Mouse (Mus musculus): Measurements from ENCODE around the gene Zswim3. TPM values are rescaled to one million over a fixed set of nuclear protein-coding genes. Genes with fewer than 3 reads are reported as not detected.

Gene Zswim3
- polyA plus RNA-seq, 1 experiment from 2014 or later, result 7.0 TPM

- H3K27ac ChIP-seq, result peak overlapping the region; percentile 84
These were observed 20.0 kb upstream of the Zswim3 start for GRCm38 (mm10) chr2:164784869-164785420.

GRCm38 (mm10) chr2:164785481-164786387, 19.2 kb upstream of the Zswim3 start, which contains the start of gene Snx21:
TSS of gene Snx21 (plus strand) at chr2:164785823.
- ATAC-seq (ENCODE audit: insufficient number of reproducible peaks, insufficient read depth, low FRiP score, low TSS enrichment, low read depth), result peak; percentile 87
- under 1% methylated on average over 86 of the region's 89 CpGs for WGBS
- H3K27ac ChIP-seq, result peak within 1 kb of the TSS; percentile 84
- H3K4me3 ChIP-seq, result peak within 1 kb of the TSS; percentile 72
- H3K4me2 ChIP-seq, result peak within 1 kb of the TSS; percentile 89
- no peaks in the 10 kb centered on the region for H3K27me3 ChIP-seq
- peaks cover 12% of the 10 kb centered on the region for H3K36me3 ChIP-seq
- H3K9ac ChIP-seq, result peak within 1 kb of the TSS; percentile 85
- peaks cover 35% of the 10 kb centered on the region for H3K4me1 ChIP-seq
- no peaks in the 10 kb centered on the region for H3K9me3 ChIP-seq

More at GRCm38 (mm10) chr2:164784869-164785420, 20.0 kb upstream of the Zswim3 start:
- 9% methylated on average over 7 of the region's 7 CpGs for whole genome bisulfite sequencing
- peaks cover 8% of the 10 kb centered on the region for H3K36me3 ChIP-seq
- ATAC-seq (ENCODE audit: insufficient number of reproducible peaks, insufficient read depth, low FRiP score, low TSS enrichment, low read depth), result no peak
- no peaks in the 10 kb centered on the region for H3K27me3 ChIP-seq
- peaks cover 35% of the 10 kb centered on the region for H3K4me1 ChIP-seq
- no peaks in the 10 kb centered on the region for H3K9me3 ChIP-seq
- peak overlapping the region; percentile 89 for H3K4me2 ChIP-seq
- peak overlapping the region; percentile 85 for H3K9ac ChIP-seq
- H3K4me3 ChIP-seq, result peak overlapping the region; percentile 72

- Histone ChIP-seq H3K4me1 (peaks cover 35% of the 10 kb centered on the region), H3K9me3 (no peaks in the 10 kb centered on the region), H3K36me3 (peaks cover 19% of the 10 kb centered on the region), H3K4me3 (peak overlapping the region; percentile 72), H3K9ac (peak overlapping the region; percentile 85), H3K27me3 (no peaks in the 10 kb centered on the region), H3K4me2 (peak overlapping the region; percentile 89), H3K27ac (peak overlapping the region; percentile 84; the same call in 1 of the 2 replicates)
- no peak for ATAC-seq (ENCODE audit: insufficient number of reproducible peaks, insufficient read depth, low FRiP score, low TSS enrichment, low read depth)
- 11% methylated on average over 15 of the region's 15 CpGs for WGBS
These were observed 18.5 kb upstream of the Zswim3 start for GRCm38 (mm10) chr2:164786388-164786885.

DNA sequence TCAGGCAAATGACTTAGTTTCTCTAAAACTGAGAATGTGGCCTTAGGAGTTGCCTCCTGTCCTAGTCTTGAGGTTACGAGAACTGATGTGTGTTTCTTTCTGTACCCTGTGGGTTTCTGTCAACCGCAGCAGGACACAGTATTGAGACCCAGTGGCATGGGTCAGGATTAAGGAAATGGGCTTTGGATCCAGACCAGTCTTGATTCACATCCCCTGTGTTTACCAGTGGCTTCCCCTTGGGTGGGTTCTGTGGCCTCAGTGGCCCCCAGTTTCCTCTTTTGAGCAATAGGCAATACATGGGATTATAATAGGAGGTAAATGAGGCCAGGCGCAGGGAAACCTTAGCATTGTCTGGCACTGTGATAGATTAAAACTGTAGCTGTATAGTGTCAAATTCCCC, 17.9 kb upstream of the Zswim3 start:
- H3K9me3 ChIP-seq, result no peaks in the 10 kb centered on the region
- H3K4me2 ChIP-seq, result peak overlapping the region; percentile 89
- no peaks in the 10 kb centered on the region for H3K27me3 ChIP-seq
- ATAC-seq (ENCODE audit: insufficient number of reproducible peaks, insufficient read depth, low FRiP score, low TSS enrichment, low read depth), result no peak
- peaks cover 25% of the 10 kb centered on the region for H3K36me3 ChIP-seq
- peaks cover 35% of the 10 kb centered on the region for H3K4me1 ChIP-seq
- H3K9ac ChIP-seq, result peak overlapping the region; percentile 85
- peak overlapping the region; percentile 72 for H3K4me3 ChIP-seq
- WGBS, result 82% methylated on average over 3 of the region's 3 CpGs
- H3K27ac ChIP-seq, result no peak overlapping the region

DNA sequence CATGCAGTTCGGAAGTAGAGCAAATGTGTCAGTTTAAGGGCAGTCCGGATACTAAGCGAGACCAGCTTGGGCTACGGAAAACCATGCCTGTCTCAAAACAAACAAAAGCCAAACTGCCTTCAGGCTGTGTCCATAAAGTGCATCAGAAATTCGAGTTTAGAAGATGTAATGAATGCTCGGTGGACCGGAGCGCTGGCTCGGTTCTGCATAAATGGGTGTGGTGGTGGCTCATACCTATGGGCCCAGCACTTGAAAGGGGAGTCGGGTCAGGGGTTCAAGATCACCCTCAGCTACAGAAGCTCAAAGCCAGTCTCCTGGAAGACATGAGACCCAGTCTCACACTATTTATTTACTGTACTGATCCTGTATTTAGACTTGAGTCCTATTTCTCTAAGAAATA, 17.1 kb upstream of the Zswim3 start:
- Histone ChIP-seq H3K9me3 (no peaks in the 10 kb centered on the region), H3K27ac (no peak overlapping the region), H3K36me3 (peaks cover 32% of the 10 kb centered on the region), H3K27me3 (no peaks in the 10 kb centered on the region), H3K4me2 (peak overlapping the region; percentile 18), H3K4me1 (peaks cover 35% of the 10 kb centered on the region), H3K4me3 (no peak overlapping the region), H3K9ac (no peak overlapping the region)
- 65% methylated on average over 10 of the region's 10 CpGs for WGBS
- no peak for ATAC-seq (ENCODE audit: insufficient number of reproducible peaks, insufficient read depth, low FRiP score, low TSS enrichment, low read depth)

DNA sequence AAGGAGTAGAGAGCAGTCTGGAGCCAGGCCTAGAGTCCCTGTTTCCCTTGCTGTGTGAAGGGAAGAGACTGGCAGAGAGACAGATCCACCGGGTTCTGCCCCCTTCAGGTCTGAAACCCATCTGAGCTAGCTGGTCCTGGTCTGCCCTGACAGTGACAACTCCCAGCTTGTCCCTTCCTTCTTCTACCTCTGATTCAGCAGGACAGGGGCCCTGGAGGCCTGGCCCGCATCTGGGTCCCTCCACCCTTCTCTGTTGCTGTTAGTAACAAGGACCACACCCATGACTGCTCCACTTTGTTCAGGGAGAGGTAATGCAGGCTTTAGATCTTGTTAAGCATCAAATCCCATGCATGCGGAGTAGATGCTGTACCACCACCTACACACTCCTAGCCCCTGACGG, 16.5 kb upstream of the Zswim3 start:
- H3K36me3 ChIP-seq, result peaks cover 38% of the 10 kb centered on the region
- H3K9me3 ChIP-seq, result no peaks in the 10 kb centered on the region
- no peak overlapping the region for H3K27ac ChIP-seq
- no peak for ATAC-seq (ENCODE audit: insufficient number of reproducible peaks, insufficient read depth, low FRiP score, low TSS enrichment, low read depth)
- no peak overlapping the region for H3K9ac ChIP-seq
- H3K27me3 ChIP-seq, result no peaks in the 10 kb centered on the region
- H3K4me3 ChIP-seq, result no peak overlapping the region
- H3K4me2 ChIP-seq, result no peak overlapping the region
- WGBS, result 60% methylated on average over 4 of the region's 4 CpGs
- peaks cover 35% of the 10 kb centered on the region for H3K4me1 ChIP-seq

GRCm38 (mm10) chr2:164790451-164790850, 14.4 kb upstream of the Zswim3 start:
- Histone ChIP-seq H3K4me2 (no peak overlapping the region), H3K36me3 (peaks cover 51% of the 10 kb centered on the region), H3K27ac (no peak overlapping the region), H3K27me3 (no peaks in the 10 kb centered on the region), H3K4me1 (peaks cover 26% of the 10 kb centered on the region), H3K9me3 (no peaks in the 10 kb centered on the region), H3K9ac (no peak overlapping the region), H3K4me3 (no peak overlapping the region)
- 76% methylated on average over 4 of the region's 4 CpGs for WGBS
- no peak for ATAC-seq (ENCODE audit: insufficient number of reproducible peaks, insufficient read depth, low FRiP score, low TSS enrichment, low read depth)

DNA sequence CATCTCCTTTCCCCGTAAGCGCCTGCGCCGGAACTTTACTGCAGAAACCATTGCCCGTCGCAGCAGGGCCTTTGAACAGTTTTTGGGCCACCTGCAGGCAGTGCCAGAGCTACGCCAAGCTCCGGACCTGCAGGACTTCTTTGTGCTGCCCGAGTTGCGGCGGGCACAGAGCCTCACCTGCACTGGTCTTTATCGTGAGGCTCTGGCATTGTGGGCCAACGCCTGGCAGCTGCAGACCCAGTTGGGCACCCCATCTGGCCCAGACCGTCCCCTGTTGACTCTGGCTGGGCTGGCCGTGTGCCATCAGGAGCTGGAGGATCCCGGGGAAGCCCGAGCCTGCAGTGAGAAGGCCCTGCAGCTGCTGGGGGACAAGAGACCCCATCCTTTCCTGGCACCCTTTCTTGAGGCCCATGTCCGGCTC, 13.0 kb upstream of the Zswim3 start:
- H3K9ac ChIP-seq, result no peak overlapping the region; the same call in 1 of the 2 replicates
- WGBS, result 93% methylated on average over 18 of the region's 18 CpGs
- H3K4me3 ChIP-seq, result no peak overlapping the region
- peaks cover 19% of the 10 kb centered on the region for H3K4me1 ChIP-seq
- no peak overlapping the region for H3K4me2 ChIP-seq
- peaks cover 65% of the 10 kb centered on the region for H3K36me3 ChIP-seq
- no peaks in the 10 kb centered on the region for H3K9me3 ChIP-seq
- no peak for ATAC-seq (ENCODE audit: insufficient number of reproducible peaks, insufficient read depth, low FRiP score, low TSS enrichment, low read depth)
- no peak overlapping the region for H3K27ac ChIP-seq
- H3K27me3 ChIP-seq, result no peaks in the 10 kb centered on the region

DNA sequence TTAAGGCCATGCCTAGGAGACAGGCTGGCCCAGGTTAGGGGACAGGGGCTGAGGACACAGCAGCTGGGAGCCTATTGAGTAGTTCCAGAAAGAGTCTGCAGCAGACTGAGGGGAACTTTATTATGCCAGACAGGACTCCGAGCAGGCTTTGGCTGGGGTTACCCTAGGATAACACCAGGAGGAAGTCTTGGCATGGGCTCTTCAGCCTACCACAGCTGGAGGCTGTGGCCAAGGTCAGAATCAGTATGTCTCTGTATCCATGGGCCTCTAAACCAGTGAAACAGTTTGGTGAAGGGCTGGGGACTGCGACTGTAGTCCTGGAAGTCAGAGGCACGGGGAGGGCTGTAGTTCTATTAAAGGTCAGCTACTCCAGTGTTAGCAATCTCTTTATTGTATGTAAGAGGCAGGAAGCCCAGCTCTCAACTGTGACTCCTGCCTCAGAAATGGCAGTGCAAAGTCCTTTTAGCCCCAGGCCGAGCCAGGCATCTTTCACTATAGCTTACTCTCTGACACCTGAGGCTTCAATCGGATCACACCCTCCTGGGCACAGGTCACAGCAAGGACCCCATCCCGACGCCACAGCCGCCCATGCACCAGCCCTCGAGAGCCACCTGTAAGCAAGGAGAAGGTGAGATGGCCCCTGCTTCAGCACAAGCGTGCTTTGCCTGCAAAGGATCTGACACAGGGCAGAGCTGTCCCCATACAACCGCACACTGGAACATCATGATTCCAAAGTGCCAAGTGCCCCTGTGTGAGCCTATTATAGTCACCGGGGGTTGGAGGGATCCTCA, 12.3 kb upstream of the Zswim3 start:
- no peak overlapping the region for H3K9ac ChIP-seq
- H3K4me3 ChIP-seq, result no peak overlapping the region
- peaks cover 12% of the 10 kb centered on the region for H3K4me1 ChIP-seq
- no peaks in the 10 kb centered on the region for H3K9me3 ChIP-seq
- H3K36me3 ChIP-seq, result peaks cover 68% of the 10 kb centered on the region
- whole genome bisulfite sequencing, result 90% methylated on average over 12 of the region's 12 CpGs
- ATAC-seq (ENCODE audit: insufficient number of reproducible peaks, insufficient read depth, low FRiP score, low TSS enrichment, low read depth), result no peak
- H3K27ac ChIP-seq, result no peak overlapping the region
- H3K27me3 ChIP-seq, result no peaks in the 10 kb centered on the region
- no peak overlapping the region for H3K4me2 ChIP-seq

DNA sequence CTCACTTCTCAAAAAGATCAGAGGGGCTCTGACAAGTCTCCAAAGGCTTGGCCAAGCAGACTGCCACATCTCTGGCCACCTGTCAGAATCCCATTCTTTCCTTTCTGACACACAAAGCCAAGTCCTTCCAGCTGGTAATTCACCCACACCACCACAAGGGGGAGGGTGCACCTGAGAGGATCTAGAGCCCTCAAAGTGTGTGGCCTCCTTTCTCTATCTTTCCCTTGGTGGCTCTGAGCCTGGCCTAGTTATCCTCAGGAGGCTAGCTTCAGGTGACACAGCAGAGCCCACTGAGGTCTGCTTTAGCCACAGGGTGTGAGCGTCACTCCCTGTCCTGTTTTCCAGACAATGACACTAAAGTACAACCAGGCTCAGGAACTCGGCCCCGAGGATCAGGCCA, 11.7 kb upstream of the Zswim3 start:
- no peak overlapping the region for H3K27ac ChIP-seq
- H3K4me2 ChIP-seq, result no peak overlapping the region
- no peak overlapping the region for H3K9ac ChIP-seq
- peaks cover 72% of the 10 kb centered on the region for H3K36me3 ChIP-seq
- peaks cover 8% of the 10 kb centered on the region for H3K4me1 ChIP-seq
- no peaks in the 10 kb centered on the region for H3K9me3 ChIP-seq
- H3K27me3 ChIP-seq, result no peaks in the 10 kb centered on the region
- no peak overlapping the region for H3K4me3 ChIP-seq
- no peak for ATAC-seq (ENCODE audit: insufficient number of reproducible peaks, insufficient read depth, low FRiP score, low TSS enrichment, low read depth)
- WGBS, result 79% methylated on average over 3 of the region's 3 CpGs

DNA sequence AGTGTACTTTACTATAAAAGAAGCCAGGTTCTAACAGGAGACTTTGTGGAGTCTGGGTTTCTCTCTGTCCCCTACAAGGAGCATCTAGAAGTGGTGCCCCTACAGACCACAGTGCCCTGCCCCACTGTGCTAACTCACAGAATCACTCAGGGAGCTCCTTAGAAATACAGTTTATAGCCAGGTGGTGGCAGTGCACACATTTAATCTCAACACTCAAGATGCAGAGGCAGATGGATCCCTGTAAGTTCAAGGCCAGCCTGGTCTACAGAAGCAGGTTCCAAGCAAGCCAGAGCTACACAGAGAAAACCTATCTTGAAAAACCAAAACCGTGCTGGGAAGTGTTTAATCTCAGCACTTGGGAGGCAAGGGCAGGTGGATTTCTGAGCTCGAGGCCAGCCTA, 11.1 kb upstream of the Zswim3 start:
- 92% methylated on average over 2 of the region's 2 CpGs for WGBS
- no peak for ATAC-seq (ENCODE audit: insufficient number of reproducible peaks, insufficient read depth, low FRiP score, low TSS enrichment, low read depth)
- peaks cover 2% of the 10 kb centered on the region; the same call in 1 of the 2 replicates for H3K4me1 ChIP-seq
- no peak overlapping the region for H3K27ac ChIP-seq
- H3K9me3 ChIP-seq, result no peaks in the 10 kb centered on the region
- H3K9ac ChIP-seq, result no peak overlapping the region
- no peak overlapping the region for H3K4me2 ChIP-seq
- H3K27me3 ChIP-seq, result no peaks in the 10 kb centered on the region
- peaks cover 72% of the 10 kb centered on the region for H3K36me3 ChIP-seq
- no peak overlapping the region for H3K4me3 ChIP-seq
